Mouse (Mus musculus) stomach, postnatal 0 days (tissue): ENCODE results near the gene Vcam1.

Experiments used
- CTCF ChIP-seq: IDR thresholded peaks from 2 replicates; pipeline ENCODE4 v1.5.1; 2016; ENCODE audit warnings: antibody characterized with exemption, low read depth, mild to moderate bottlenecking, moderate library complexity
- EP300 ChIP-seq: optimal IDR thresholded peaks from 2 replicates; pipeline ENCODE3; 2016; ENCODE audit warnings: antibody characterized with exemption

DNA sequence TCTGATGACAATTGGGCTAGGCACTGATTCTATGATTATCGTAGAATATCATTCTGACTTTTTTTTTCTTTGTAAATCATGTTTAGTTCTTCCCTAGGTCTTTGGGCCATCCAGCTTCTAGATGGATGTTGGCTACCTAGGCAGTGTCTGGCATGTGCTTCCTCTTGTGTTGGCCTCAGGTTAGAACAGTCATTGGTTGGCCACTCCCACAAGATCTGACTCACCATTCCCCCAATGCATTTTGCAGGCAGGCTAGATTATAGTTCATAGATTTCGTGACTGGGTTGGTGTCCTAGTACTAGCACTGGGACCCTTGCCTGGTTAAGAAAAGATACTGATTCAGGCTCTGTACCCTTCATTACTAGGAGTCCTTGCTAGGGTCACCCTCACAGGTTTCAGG lies 67.3 kb downstream of the Vcam1 start:
- no peak for TF ChIP-seq CTCF
- TF ChIP-seq EP300: no peak
